Mouse (Mus musculus) liver, embryonic 13.5 days (tissue): ENCODE data around the gene Tbc1d20. TPM values are rescaled to one million over a fixed set of nuclear protein-coding genes. Genes with fewer than 3 reads are reported as not detected.

Experiments
- ATAC-seq: fragments of 200-750 bp; cut with Nextera tagmentation; 2 replicates; pipeline ENCODE4 v1.8.0; 2017; ENCODE audit warnings: low read depth, mild to moderate bottlenecking, moderate number of reproducible peaks, moderate library complexity
- DNase-seq: peaks from one replicate; pipeline ENCODE4 v3.0.0; 2022
- H3K27ac ChIP-seq: fragments of 300-500 bp; sonication (generic); 2 replicates; pipeline ENCODE4 v1.5.1; 2015; ENCODE audit warnings: moderate library complexity, mild to moderate bottlenecking, inconsistent platforms
- H3K27me3 ChIP-seq: fragments of 300-500 bp; sonication (generic); 2 replicates; pipeline ENCODE4 v1.6.1; 2015; ENCODE audit warnings: mild to moderate bottlenecking, inconsistent platforms
- H3K36me3 ChIP-seq: fragments of 300-500 bp; sonication (generic); 2 replicates; pipeline ENCODE4 v1.6.1; 2015; ENCODE audit warnings: mild to moderate bottlenecking, inconsistent platforms
- H3K4me1 ChIP-seq: fragments of 300-500 bp; sonication (generic); replicated peaks from 2 replicates; pipeline ENCODE4 v1.6.1; 2015; ENCODE audit warnings: inconsistent platforms
- H3K4me2 ChIP-seq: fragments of 300-500 bp; sonication (generic); 2 replicates; pipeline ENCODE4 v1.6.1; 2015; ENCODE audit warnings: inconsistent platforms, mild to moderate bottlenecking, moderate library complexity
- H3K4me3 ChIP-seq: fragments of 300-500 bp; sonication (generic); replicated peaks from 2 replicates; pipeline ENCODE4 v1.5.1; 2015; ENCODE audit warnings: mild to moderate bottlenecking, inconsistent platforms
- H3K9ac ChIP-seq: fragments of 300-500 bp; sonication (generic); 2 replicates; pipeline ENCODE4 v1.6.1; 2015; ENCODE audit warnings: mild to moderate bottlenecking, inconsistent platforms
- H3K9me3 ChIP-seq: fragments of 300-500 bp; sonication (generic); replicated peaks from 2 replicates; pipeline ENCODE4 v1.6.1; 2016; ENCODE audit warnings: inconsistent platforms
- WGBS: fragments of 180-500 bp; shearing (Covaris S2); methylation state at CpG from one replicate; pipeline ENCODE4 v1.1.7; 2015; ENCODE audit not compliant: insufficient replicate concordance; 5-methylcytosine and 5-hydroxymethylcytosine counted together
- polyA plus RNA-seq: library from polyadenylated mRNA; unstranded; fragments of >200 nt; fragmentation: Nextera tagmentation; extraction: Ambion mirVana; gene quantifications from 2 replicates; pipeline ENCODE4 v1.2.1, GENCODE M21; 2015

The Tbc1d20 gene
- polyA plus RNA-seq, 1 experiment from 2014 or later, result 10.9 TPM

DNA sequence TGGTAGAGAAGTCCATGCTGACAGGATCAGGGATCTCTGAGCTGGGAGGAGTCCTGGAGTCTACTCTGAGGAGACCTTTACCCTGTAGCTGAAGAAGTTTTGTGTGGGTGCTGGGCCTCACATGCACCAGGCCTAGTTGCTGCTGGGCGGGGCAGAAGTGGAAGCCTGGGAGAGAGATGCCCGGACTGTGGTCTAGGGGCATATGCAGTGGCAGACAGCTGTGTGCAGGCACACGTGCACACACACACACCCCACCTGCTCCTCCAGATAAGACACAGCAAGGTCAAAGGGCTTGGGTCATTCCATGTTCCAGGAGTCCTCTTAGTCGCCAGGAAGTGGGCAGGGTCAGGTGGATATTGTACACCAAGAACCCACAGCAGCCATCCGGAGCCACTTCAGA is 66.0 kb downstream of the Tbc1d20 start:
- H3K27ac ChIP-seq, result no peak overlapping the region
- 34% methylated on average over 5 of the region's 5 CpGs for WGBS

DNA sequence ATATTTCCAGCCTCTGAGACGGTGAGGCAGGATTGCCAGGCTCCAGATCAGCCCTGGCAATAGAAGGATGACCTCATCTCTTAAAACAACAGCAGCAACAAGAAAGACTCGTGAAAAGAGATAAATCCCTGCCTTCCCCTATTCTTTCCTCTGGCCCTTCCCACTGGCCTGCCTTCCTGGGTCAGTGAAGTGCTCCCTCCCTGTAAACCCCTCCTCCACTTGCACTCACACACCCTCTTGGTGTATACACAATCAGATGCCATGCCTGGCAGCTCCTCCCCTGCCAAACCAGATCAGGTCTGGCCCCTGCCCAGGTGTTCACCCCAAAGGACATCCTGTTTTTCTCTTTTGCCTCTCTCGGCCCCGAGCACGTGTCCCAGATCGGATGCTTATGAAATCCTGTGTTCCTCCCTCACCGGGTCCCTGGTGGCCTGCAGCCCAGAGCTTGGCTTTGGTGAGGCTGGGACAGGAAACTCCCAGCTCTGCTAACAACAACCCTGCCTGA is 66.7 kb downstream of the Tbc1d20 start:
- ATAC-seq, result no peak
- no peak overlapping the region for H3K27ac ChIP-seq

More for the DNA sequence above, 66.0 kb downstream of the Tbc1d20 start:
- H3K4me1 ChIP-seq, result peaks cover 10% of the 10 kb centered on the region
- no peak overlapping the region for H3K4me3 ChIP-seq
- H3K9ac ChIP-seq, result no peak overlapping the region
- no peak overlapping the region for H3K4me2 ChIP-seq
- no peaks in the 10 kb centered on the region for H3K36me3 ChIP-seq
- ATAC-seq, result no peak
- no peaks in the 10 kb centered on the region for H3K27me3 ChIP-seq
- no peaks in the 10 kb centered on the region for H3K9me3 ChIP-seq
- DNase-seq, result no peak

DNA sequence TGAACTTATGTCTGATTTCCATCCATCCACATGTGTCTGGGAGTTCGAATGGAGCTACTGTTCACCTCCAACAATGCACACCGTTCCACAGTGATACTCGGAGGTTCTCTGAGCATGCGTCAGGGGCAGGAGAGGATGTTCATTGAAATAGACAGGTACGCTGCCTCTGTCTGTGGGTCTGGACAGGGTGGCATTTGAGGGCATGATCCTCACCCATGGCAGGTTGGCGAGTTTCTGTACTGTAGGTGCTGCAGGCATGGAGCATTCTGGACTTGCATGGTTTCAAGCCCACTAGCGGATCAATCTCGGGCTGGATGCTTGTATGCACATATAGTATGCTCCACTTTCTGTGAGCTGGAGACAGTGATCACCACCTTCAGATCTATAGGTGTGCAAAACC is 67.6 kb downstream of the Tbc1d20 start:
- no peak overlapping the region for H3K9ac ChIP-seq
- H3K4me3 ChIP-seq, result no peak overlapping the region
- peaks cover 10% of the 10 kb centered on the region for H3K4me1 ChIP-seq
- H3K4me2 ChIP-seq, result no peak overlapping the region
- no peaks in the 10 kb centered on the region for H3K27me3 ChIP-seq
- no peak overlapping the region for H3K27ac ChIP-seq
- 70% methylated on average over 8 of the region's 8 CpGs for WGBS
- no peaks in the 10 kb centered on the region for H3K36me3 ChIP-seq
- H3K9me3 ChIP-seq, result no peaks in the 10 kb centered on the region
- ATAC-seq (no peak), DNase-seq (no peak)

More for the DNA sequence above, 66.7 kb downstream of the Tbc1d20 start:
- H3K36me3 ChIP-seq, result no peaks in the 10 kb centered on the region
- no peaks in the 10 kb centered on the region for H3K27me3 ChIP-seq
- no peaks in the 10 kb centered on the region for H3K9me3 ChIP-seq
- H3K4me2 ChIP-seq, result no peak overlapping the region
- 29% methylated on average over 7 of the region's 7 CpGs for WGBS
- H3K4me1 ChIP-seq, result peaks cover 10% of the 10 kb centered on the region
- no peak for DNase-seq
- no peak overlapping the region for H3K9ac ChIP-seq
- H3K4me3 ChIP-seq, result no peak overlapping the region

Other genes with a start within 250 kb of the Tbc1d20 start
- gene Scrt2, start 212.3 kb upstream of the Tbc1d20 start, polyA plus RNA-seq, result not detected in 2 replicates
- gene Srxn1, start 188.3 kb upstream of the Tbc1d20 start, polyA plus RNA-seq, result 17.2 and 17.9 TPM in 2 replicates
- gene Tcf15, start 150.3 kb upstream of the Tbc1d20 start, polyA plus RNA-seq, result 0.27 and 0.33 TPM in 2 replicates
- gene Csnk2a1, start 67.0 kb upstream of the Tbc1d20 start, polyA plus RNA-seq, result 51.5 and 53.3 TPM in 2 replicates
- 52.2 and 52.4 TPM in 2 replicates for gene Rbck1, start 38.8 kb downstream of the Tbc1d20 start, polyA plus RNA-seq
- gene Trib3, start 50.2 kb downstream of the Tbc1d20 start, polyA plus RNA-seq, result 2.7 and 3.3 TPM in 2 replicates
- 0.07 TPM in 1 of 2 replicates, not detected in the other for gene Nrsn2, start 82.8 kb downstream of the Tbc1d20 start, polyA plus RNA-seq
- gene Sox12, start 104.2 kb downstream of the Tbc1d20 start, polyA plus RNA-seq, result 1.6 TPM in 2 replicates
- gene Zcchc3, start 121.2 kb downstream of the Tbc1d20 start, polyA plus RNA-seq, result 14.0 and 16.2 TPM in 2 replicates
- gene 6820408C15Rik, start 121.8 kb downstream of the Tbc1d20 start, polyA plus RNA-seq, result 0.21 and 0.27 TPM in 2 replicates
- gene Defb23, start 170.8 kb downstream of the Tbc1d20 start, polyA plus RNA-seq, result not detected in 2 replicates
- gene Defb20, start 183.2 kb downstream of the Tbc1d20 start, polyA plus RNA-seq, result not detected in 2 replicates
- not detected in 2 replicates for gene Defb22, start 196.3 kb downstream of the Tbc1d20 start, polyA plus RNA-seq
- not detected in 2 replicates for gene Defb26, start 217.9 kb downstream of the Tbc1d20 start, polyA plus RNA-seq
- not detected in 2 replicates for gene Defb28, start 224.4 kb downstream of the Tbc1d20 start, polyA plus RNA-seq
- gene Defb29, start 246.3 kb downstream of the Tbc1d20 start, polyA plus RNA-seq, result not detected in 2 replicates